Mouse (Mus musculus) cerebellum, adult 2 months (tissue): ENCODE measurements around the gene Gm44511.

ENCODE experiments used
- CTCF ChIP-seq: fragments of 200-500 bp; IDR thresholded peaks from 2 replicates; pipeline ENCODE4 v1.5.1; 2011; ENCODE audit warnings: low read depth, mild to moderate bottlenecking, control low read depth, low read length, moderate library complexity, borderline replicate concordance; ENCODE audit not compliant: insufficient read depth
- POLR2A ChIP-seq: fragments of 200-500 bp; IDR thresholded peaks from 2 replicates; pipeline ENCODE4 v1.6.1; 2011; ENCODE audit warnings: low read length, control low read depth, borderline replicate concordance; ENCODE audit not compliant: insufficient read depth

GRCm38 (mm10) chr6:128839266-128839771 lies 13.2 kb upstream of the Gm44511 start:
- TF ChIP-seq CTCF (peak; percentile 71), POLR2A (no peak)
